Mouse (Mus musculus) cerebellum, adult 8-10 months (tissue): ENCODE results near the gene Lmod1.

ENCODE experiments used
- DNase-seq: peaks from one replicate; pipeline ENCODE4 v3.0.0; 2022

Gene Lmod1

GRCm38 (mm10) chr1:135363446-135363845 lies 38.8 kb downstream of the Lmod1 start:
- DNase-seq, result no peak

GRCm38 (mm10) chr1:135366380-135366779 lies 41.8 kb downstream of the Lmod1 start:
- DNase-seq, result no peak

GRCm38 (mm10) chr1:135367005-135367404 lies 42.4 kb downstream of the Lmod1 start:
- no peak for DNase-seq

- DNase-seq, result peak; percentile 18
Observed at GRCm38 (mm10) chr1:135367595-135367994, 43.0 kb downstream of the Lmod1 start.

- DNase-seq, result peak; percentile 90
Observed at GRCm38 (mm10) chr1:135368245-135368644, 43.6 kb downstream of the Lmod1 start.

GRCm38 (mm10) chr1:135368982-135369381 lies 44.4 kb downstream of the Lmod1 start:
- DNase-seq, result peak; percentile 55

- no peak for DNase-seq
Observed at GRCm38 (mm10) chr1:135369415-135369814, 44.8 kb downstream of the Lmod1 start.

- DNase-seq, result no peak
Observed at GRCm38 (mm10) chr1:135373171-135373677, 48.6 kb downstream of the Lmod1 start.

GRCm38 (mm10) chr1:135374175-135374867 lies 49.7 kb downstream of the Lmod1 start:
- DNase-seq, result peak; percentile 55

GRCm38 (mm10) chr1:135374868-135375581 lies 50.4 kb downstream of the Lmod1 start, which contains the start of gene Shisa4:
Gene Shisa4 (minus strand): TSS chr1:135375237.
- DNase-seq, result peak; percentile 73

GRCm38 (mm10) chr1:135378576-135378975 lies 54.0 kb downstream of the Lmod1 start:
- DNase-seq, result peak; percentile 16

- DNase-seq, result no peak
Observed at GRCm38 (mm10) chr1:135379048-135379447, 54.4 kb downstream of the Lmod1 start.

- DNase-seq, result peak; percentile 41
Observed at GRCm38 (mm10) chr1:135380071-135380991, 55.7 kb downstream of the Lmod1 start.

GRCm38 (mm10) chr1:135381560-135381959 lies 57.0 kb downstream of the Lmod1 start:
- peak; percentile 17 for DNase-seq

GRCm38 (mm10) chr1:135384171-135384570 lies 59.6 kb downstream of the Lmod1 start:
- DNase-seq, result no peak

- DNase-seq, result no peak
Observed at GRCm38 (mm10) chr1:135385161-135385560, 60.6 kb downstream of the Lmod1 start.

- no peak for DNase-seq
Observed at GRCm38 (mm10) chr1:135399466-135399865, 74.9 kb downstream of the Lmod1 start.

GRCm38 (mm10) chr1:135401452-135402110 lies 77.0 kb downstream of the Lmod1 start:
- no peak for DNase-seq

GRCm38 (mm10) chr1:135405356-135405755 lies 80.7 kb downstream of the Lmod1 start:
- no peak for DNase-seq

- no peak for DNase-seq
Observed at GRCm38 (mm10) chr1:135408973-135409372, 84.4 kb downstream of the Lmod1 start.

- no peak for DNase-seq
Observed at GRCm38 (mm10) chr1:135410967-135411366, 86.4 kb downstream of the Lmod1 start.

GRCm38 (mm10) chr1:135412130-135412529 lies 87.5 kb downstream of the Lmod1 start:
- DNase-seq, result no peak
